Mouse (Mus musculus): ENCODE measurements around the gene Tssk1. TPM values are rescaled to one million over a fixed set of nuclear protein-coding genes. Genes with fewer than 3 reads are reported as not detected.

The Tssk1 gene
- polyA plus RNA-seq, 1 experiment from 2014 or later: 0.04 TPM

- DNase-seq (no peak), ATAC-seq (no peak)
- H3K9me3 ChIP-seq (ENCODE audit: low read length): no peaks in the 10 kb centered on the region
- WGBS (ENCODE audit: insufficient replicate concordance): 83% methylated on average over 1 of the region's 1 CpGs
- H3K27me3 ChIP-seq (ENCODE audit: insufficient read depth, low read length): no peaks in the 10 kb centered on the region
- H3K4me3 ChIP-seq (ENCODE audit: low read depth, low read length): no peak overlapping the region
- peaks cover 13% of the 10 kb centered on the region for H3K36me3 ChIP-seq (replicated peaks; ENCODE audit: insufficient read depth, low read length)
- peaks cover 11% of the 10 kb centered on the region; the same call in 1 of the 2 replicates for H3K4me1 ChIP-seq (ENCODE audit: insufficient read depth)
- H3K9ac ChIP-seq (replicated peaks): no peak overlapping the region
- no peak for TF ChIP-seq EP300 (IDR thresholded peaks at IDR 0.05; ENCODE audit: low read depth)
- TF ChIP-seq CTCF (IDR thresholded peaks at IDR 0.05; ENCODE audit: low read depth): no peak
- H3K4me2 ChIP-seq (ENCODE audit: low read depth, low read length): no peak overlapping the region
- H3K27ac ChIP-seq (ENCODE audit: low read depth): no peak overlapping the region
Observed at GRCm38 (mm10) chr16:17876096-17876495, 17.9 kb upstream of the Tssk1 start.

- Histone ChIP-seq H3K9ac (replicated peaks) (no peak overlapping the region), H3K27me3 (ENCODE audit: insufficient read depth, low read length) (no peaks in the 10 kb centered on the region), H3K4me1 (ENCODE audit: insufficient read depth) (peaks cover 18% of the 10 kb centered on the region), H3K4me3 (ENCODE audit: low read depth, low read length) (no peak overlapping the region), H3K27ac (ENCODE audit: low read depth) (no peak overlapping the region), H3K9me3 (ENCODE audit: low read length) (no peaks in the 10 kb centered on the region), H3K36me3 (replicated peaks; ENCODE audit: insufficient read depth, low read length) (peaks cover 4% of the 10 kb centered on the region), H3K4me2 (ENCODE audit: low read depth, low read length) (no peak overlapping the region)
- WGBS (ENCODE audit: insufficient replicate concordance): 89% methylated on average over 4 of the region's 4 CpGs
- no peak for DNase-seq
- ATAC-seq: no peak
- no peak for TF ChIP-seq EP300 (IDR thresholded peaks at IDR 0.05; ENCODE audit: low read depth)
- no peak for TF ChIP-seq CTCF (IDR thresholded peaks at IDR 0.05; ENCODE audit: low read depth)
Observed at GRCm38 (mm10) chr16:17879571-17879970, 14.5 kb upstream of the Tssk1 start.

- no peaks in the 10 kb centered on the region for H3K9me3 ChIP-seq (ENCODE audit: low read length)
- H3K27ac ChIP-seq (ENCODE audit: low read depth): no peak overlapping the region
- H3K27me3 ChIP-seq (ENCODE audit: insufficient read depth, low read length): no peaks in the 10 kb centered on the region
- H3K36me3 ChIP-seq (replicated peaks; ENCODE audit: insufficient read depth, low read length): peaks cover 2% of the 10 kb centered on the region
- ATAC-seq: no peak
- no peak overlapping the region for H3K4me3 ChIP-seq (ENCODE audit: low read depth, low read length)
- TF ChIP-seq CTCF (IDR thresholded peaks at IDR 0.05; ENCODE audit: low read depth) (no peak), EP300 (IDR thresholded peaks at IDR 0.05; ENCODE audit: low read depth) (no peak)
- no peak overlapping the region for H3K4me2 ChIP-seq (ENCODE audit: low read depth, low read length)
- peaks cover 21% of the 10 kb centered on the region for H3K4me1 ChIP-seq (ENCODE audit: insufficient read depth)
- DNase-seq: no peak
- no peak overlapping the region for H3K9ac ChIP-seq (replicated peaks)
Observed at GRCm38 (mm10) chr16:17882196-17882595, 11.8 kb upstream of the Tssk1 start.

DNA sequence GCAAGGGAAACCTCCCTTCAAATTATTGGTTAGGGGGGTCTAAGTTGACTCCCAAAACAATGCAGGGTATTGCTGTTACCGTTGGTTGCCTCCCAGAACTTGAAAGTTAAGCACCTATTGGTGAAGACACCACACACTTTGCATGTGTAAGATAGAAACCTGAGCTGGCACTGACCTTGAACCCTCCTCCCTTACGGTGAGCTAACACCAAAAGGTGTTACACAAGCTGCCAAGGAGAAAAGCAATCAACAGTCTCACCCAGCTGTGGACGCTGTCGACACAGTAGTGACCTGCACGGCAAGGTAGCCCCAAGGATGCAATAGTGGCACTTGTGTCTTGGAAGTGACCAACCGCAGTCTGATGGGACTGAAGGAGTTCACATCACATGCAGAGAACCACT is 9.9 kb upstream of the Tssk1 start:
- TF ChIP-seq CTCF (IDR thresholded peaks at IDR 0.05; ENCODE audit: low read depth): no peak
- TF ChIP-seq EP300 (IDR thresholded peaks at IDR 0.05; ENCODE audit: low read depth): no peak
- WGBS (ENCODE audit: insufficient replicate concordance): 76% methylated on average over 6 of the region's 6 CpGs
- peak; percentile 49; the same call in 1 of the 2 replicates for ATAC-seq

GRCm38 (mm10) chr16:17889689-17890341 is 4.2 kb upstream of the Tssk1 start:
- H3K9me3 ChIP-seq (ENCODE audit: low read length): no peaks in the 10 kb centered on the region
- DNase-seq (no peak), ATAC-seq (no peak)
- H3K27me3 ChIP-seq (ENCODE audit: insufficient read depth, low read length): no peaks in the 10 kb centered on the region
- H3K4me2 ChIP-seq (ENCODE audit: low read depth, low read length): peak overlapping the region; percentile 94
- TF ChIP-seq EP300 (IDR thresholded peaks at IDR 0.05; ENCODE audit: low read depth) (no peak), CTCF (IDR thresholded peaks at IDR 0.05; ENCODE audit: low read depth) (no peak)
- H3K36me3 ChIP-seq (replicated peaks; ENCODE audit: insufficient read depth, low read length): no peaks in the 10 kb centered on the region
- H3K9ac ChIP-seq (replicated peaks): peak overlapping the region; percentile 99; the same call in 1 of the 2 replicates
- peaks cover 24% of the 10 kb centered on the region for H3K4me1 ChIP-seq (ENCODE audit: insufficient read depth)
- peak overlapping the region; percentile 100; the same call in 1 of the 2 replicates for H3K4me3 ChIP-seq (ENCODE audit: low read depth, low read length)
- 80% methylated on average over 6 of the region's 6 CpGs for WGBS (ENCODE audit: insufficient replicate concordance)
- 0 out of 2 replicates have a peak overlapping the region, but pooled peaks have one; percentile 98 for H3K27ac ChIP-seq (ENCODE audit: low read depth)

More for the DNA sequence above, 9.9 kb upstream of the Tssk1 start:
- no peak for DNase-seq
- Histone ChIP-seq H3K4me3 (ENCODE audit: low read depth, low read length) (no peak overlapping the region), H3K27me3 (ENCODE audit: insufficient read depth, low read length) (no peaks in the 10 kb centered on the region), H3K9me3 (ENCODE audit: low read length) (no peaks in the 10 kb centered on the region), H3K27ac (ENCODE audit: low read depth) (0 out of 2 replicates have a peak overlapping the region, but pooled peaks have one; percentile 11), H3K4me2 (ENCODE audit: low read depth, low read length) (no peak overlapping the region), H3K9ac (replicated peaks) (no peak overlapping the region), H3K4me1 (ENCODE audit: insufficient read depth) (peaks cover 21% of the 10 kb centered on the region), H3K36me3 (replicated peaks; ENCODE audit: insufficient read depth, low read length) (no peaks in the 10 kb centered on the region; the same call in 1 of the 2 replicates)

GRCm38 (mm10) chr16:17890342-17890727 is 3.7 kb upstream of the Tssk1 start:
- no peaks in the 10 kb centered on the region for H3K27me3 ChIP-seq (ENCODE audit: insufficient read depth, low read length)
- H3K9ac ChIP-seq (replicated peaks): peak overlapping the region; percentile 99
- H3K9me3 ChIP-seq (ENCODE audit: low read length): no peaks in the 10 kb centered on the region
- peak overlapping the region; percentile 100 for H3K4me3 ChIP-seq (ENCODE audit: low read depth, low read length)
- H3K36me3 ChIP-seq (replicated peaks; ENCODE audit: insufficient read depth, low read length): no peaks in the 10 kb centered on the region
- H3K4me2 ChIP-seq (ENCODE audit: low read depth, low read length): peak overlapping the region; percentile 94
- H3K4me1 ChIP-seq (ENCODE audit: insufficient read depth): peaks cover 24% of the 10 kb centered on the region
- no peak for DNase-seq
- TF ChIP-seq EP300 (IDR thresholded peaks at IDR 0.05; ENCODE audit: low read depth): no peak
- no peak for TF ChIP-seq CTCF (IDR thresholded peaks at IDR 0.05; ENCODE audit: low read depth)
- ATAC-seq: no peak
- peak overlapping the region; percentile 98; the same call in 1 of the 2 replicates for H3K27ac ChIP-seq (ENCODE audit: low read depth)
- 56% methylated on average over 2 of the region's 2 CpGs for WGBS (ENCODE audit: insufficient replicate concordance)
